Mouse (Mus musculus) common myeloid progenitor, adult 5-6 weeks (primary cell): ENCODE measurements around the gene Rdh12. TPM values are rescaled to one million over a fixed set of nuclear protein-coding genes. Genes with fewer than 3 reads are reported as not detected.
"Not testable (repeated sequence)": the region's sequence is repeated elsewhere in the genome, so short reads cannot be mapped to it uniquely, and the experiment has no call there.

Experiments used
- ATAC-seq: replicated peaks from 2 replicates; pipeline ENCODE4 v1.8.0; 2016; ENCODE audit warnings: low read depth, mild to moderate bottlenecking, moderate TSS enrichment, inconsistent platforms; ENCODE audit not compliant: poor library complexity, severe bottlenecking
- total RNA-seq: library from RNA; stranded (forward); fragments of 200-1000, 187-1606 nt; gene quantifications from 2 replicates; pipeline ENCODE4 v1.2.3, GENCODE M21; 2017

Gene Rdh12
- 0.73 and 5.1 TPM in 2 replicates for total RNA-seq

- ATAC-seq, result peak; percentile 95
Measured at GRCm38 (mm10) chr12:79208703-79209464, at the start of gene Rdh12. Rdh12 (plus strand) TSS chr12:79208914.

GRCm38 (mm10) chr12:79162876-79163275, 45.8 kb upstream of the Rdh12 start:
- no peak for ATAC-seq

- ATAC-seq, result no peak
Measured at GRCm38 (mm10) chr12:79169173-79169572, 39.5 kb upstream of the Rdh12 start.

GRCm38 (mm10) chr12:79170421-79170820, 38.3 kb upstream of the Rdh12 start:
- ATAC-seq, result no peak

- ATAC-seq, result no peak
Measured at GRCm38 (mm10) chr12:79171269-79171995, 37.3 kb upstream of the Rdh12 start.

GRCm38 (mm10) chr12:79172019-79172941, 36.4 kb upstream of the Rdh12 start, which contains the start of gene Vti1b:
Vti1b (minus strand) TSS chr12:79172667.
- peak; percentile 97 for ATAC-seq

- no peak for ATAC-seq
Measured at GRCm38 (mm10) chr12:79173721-79174120, 35.0 kb upstream of the Rdh12 start.

GRCm38 (mm10) chr12:79175998-79176397, 32.7 kb upstream of the Rdh12 start:
- ATAC-seq, result no peak

- not testable (repeated sequence) for ATAC-seq
Measured at GRCm38 (mm10) chr12:79185160-79185559, 23.6 kb upstream of the Rdh12 start.

- ATAC-seq, result peak; percentile 89
Measured at GRCm38 (mm10) chr12:79190931-79191673, 17.6 kb upstream of the Rdh12 start.

GRCm38 (mm10) chr12:79191701-79192100, 17.0 kb upstream of the Rdh12 start:
- ATAC-seq, result peak; percentile 95

- ATAC-seq, result no peak
Measured at GRCm38 (mm10) chr12:79192193-79192592, 16.5 kb upstream of the Rdh12 start, which contains the start of gene Rdh11. Rdh11 (minus strand) TSS chr12:79192293.

- ATAC-seq, result peak; percentile 56; the same call in 1 of the 2 replicates
Measured at GRCm38 (mm10) chr12:79193441-79193840, 15.3 kb upstream of the Rdh12 start.

GRCm38 (mm10) chr12:79197105-79197504, 11.6 kb upstream of the Rdh12 start:
- ATAC-seq, result no peak

GRCm38 (mm10) chr12:79201882-79202281, 6.8 kb upstream of the Rdh12 start:
- ATAC-seq, result no peak

- ATAC-seq, result no peak
Measured at GRCm38 (mm10) chr12:79211447-79211846, 2.7 kb downstream of the Rdh12 start.

GRCm38 (mm10) chr12:79217511-79217910, 8.8 kb downstream of the Rdh12 start:
- ATAC-seq, result no peak

- ATAC-seq, result 0 out of 2 replicates have a peak, but pooled peaks have one; percentile 22
Measured at GRCm38 (mm10) chr12:79235485-79236080, 26.9 kb downstream of the Rdh12 start.

GRCm38 (mm10) chr12:79241985-79242384, 33.3 kb downstream of the Rdh12 start:
- no peak for ATAC-seq
